Mouse (Mus musculus) 416B (cell line): ENCODE results near the gene 4930402F06Rik.

Experiments used
- DNase-seq: peaks from one replicate; pipeline ENCODE4 v3.0.0; 2011; ENCODE audit warnings: low read depth

The 4930402F06Rik gene

GRCm38 (mm10) chr2:35338036-35338435 lies 58.9 kb downstream of the 4930402F06Rik start:
- no peak for DNase-seq

- no peak for DNase-seq
These were observed 59.6 kb downstream of the 4930402F06Rik start for GRCm38 (mm10) chr2:35337419-35337818.

- DNase-seq, result peak; percentile 98
These were observed 60.3 kb downstream of the 4930402F06Rik start, which contains the start of gene Stom for GRCm38 (mm10) chr2:35336388-35337280. TSS of gene Stom (minus strand) at chr2:35336976.

GRCm38 (mm10) chr2:35335620-35336019 lies 61.4 kb downstream of the 4930402F06Rik start:
- DNase-seq, result no peak

- peak; percentile 84 for DNase-seq
These were observed 63.3 kb downstream of the 4930402F06Rik start for GRCm38 (mm10) chr2:35333670-35334069.

GRCm38 (mm10) chr2:35331205-35331604 lies 65.8 kb downstream of the 4930402F06Rik start:
- DNase-seq, result no peak

GRCm38 (mm10) chr2:35329061-35329460 lies 67.9 kb downstream of the 4930402F06Rik start:
- peak; percentile 38 for DNase-seq

GRCm38 (mm10) chr2:35328064-35328792 lies 68.7 kb downstream of the 4930402F06Rik start:
- no peak for DNase-seq

- peak; percentile 73 for DNase-seq
These were observed 69.4 kb downstream of the 4930402F06Rik start for GRCm38 (mm10) chr2:35327583-35327982.

- peak; percentile 54 for DNase-seq
These were observed 70.0 kb downstream of the 4930402F06Rik start for GRCm38 (mm10) chr2:35326931-35327330.

GRCm38 (mm10) chr2:35325930-35326329 lies 71.0 kb downstream of the 4930402F06Rik start:
- no peak for DNase-seq
